Mouse (Mus musculus) testis, adult 2 months (tissue): ENCODE results near the gene Mast1.

Source experiments
- CTCF ChIP-seq: fragments of 200-500 bp; IDR thresholded peaks from 2 replicates; pipeline ENCODE4 v1.5.1; 2012; ENCODE audit warnings: low read depth, mild to moderate bottlenecking, inconsistent platforms, low read length, moderate library complexity; ENCODE audit not compliant: control insufficient read depth, insufficient read depth, insufficient replicate concordance
- POLR2A ChIP-seq: fragments of 200-500 bp; IDR thresholded peaks from 2 replicates; pipeline ENCODE4 v1.6.1; 2012; ENCODE audit warnings: low read depth, mild to moderate bottlenecking, inconsistent platforms, low read length, moderate library complexity; ENCODE audit not compliant: control insufficient read depth

GRCm38 (mm10) chr8:84909162-84909767 lies 27.9 kb downstream of the Mast1 start:
- TF ChIP-seq CTCF (no peak), POLR2A (no peak)
